Comparison of ENCODE assay signal across 23 mouse cellular contexts in genomic region chr15:15582300-15582880, GRCm38 (mm10).
DNase-seq lines count a peak whose midpoint lies in the region; ATAC-seq and TF ChIP-seq lines count a peak whose summit lies in the region.
"Had no signal": no experiment of that assay in that cellular context is flagged by ENCODE, and none has a peak within 500 bp of the region (broad histone marks: within the 10 kb centered on the region; RNA-seq: fewer than 3 reads in every experiment).

No protein-coding gene starts in this region.

- TF ChIP-seq EP300 in MEL (IDR thresholded peaks at IDR 0.05; ENCODE audit: low read depth in 1 of 2, low read length in 2 of 2), result peak; percentile 70 to 95

- TF ChIP-seq RAD21 in MEL (IDR thresholded peaks at IDR 0.05; ENCODE audit: low read depth, low read length), result no peak

- no peak overlapping the region for H3K27ac ChIP-seq in MEL (ENCODE audit: control insufficient read depth, low read depth, low read length)

- no peak overlapping the region for H3K4me3 ChIP-seq in G1E (ENCODE audit: low read depth, low read length)
- H3K4me3 ChIP-seq in MEL (ENCODE audit: control insufficient read depth in 1 of 2, insufficient read depth in 1 of 2, low read depth in 2 of 2, low read length in 2 of 2), result no peak overlapping the region

- DNase-seq in G1E (ENCODE audit: low spot score) (peak; percentile 4), MEL (ENCODE audit: low read depth, low spot score) (peak; percentile 85), MEL-GATA-1-ER (ENCODE audit: extremely low read depth, low read depth) (peak; percentile 64)
- DNase-seq in heart, postnatal 4 days, result no peak
- no peak for DNase-seq in layer of hippocampus, adult 11-12 months (ENCODE audit: low spot score)
- DNase-seq in kidney, postnatal 4 days, result no peak
- DNase-seq: adrenal gland, adult 2 months; adrenal gland, adult 8-10 months; adrenal gland, postnatal 10 days; adrenal gland, postnatal 14 days; adrenal gland, postnatal 25 days; adrenal gland, postnatal 36 days; B cell, adult 2 months; cerebellum, adult 11 months; cerebellum, adult 11-12 months; cerebellum, adult 18-20 months; cerebellum, adult 2 months; cerebellum, adult 8-10 months; cerebellum, adult 9-10 months had no signal

- no peak overlapping the region for H3K9ac ChIP-seq in MEL (ENCODE audit: control insufficient read depth, low read depth, low read length, poor library complexity, severe bottlenecking)

- peak; percentile 87 for ATAC-seq in G1E (ENCODE audit: extremely low read depth, insufficient number of reproducible peaks, low FRiP score, poor library complexity, severe bottlenecking)
- ATAC-seq: activated CD4-positive, CD25-positive, alpha-beta regulatory T cell, adult 4 months; CD4-positive, CD25-positive, alpha-beta regulatory T cell, adult 4 months; Patski had no signal

- H3K36me3 ChIP-seq in G1E (replicated peaks) (no peaks in the 10 kb centered on the region), MEL (ENCODE audit: control insufficient read depth in 1 of 2, insufficient read depth in 2 of 2, low read length in 2 of 2) (peaks cover 0 to 10% of the 10 kb centered on the region in 2 experiments; a peak in 2 of 4 replicates)

- no peak for TF ChIP-seq CTCF in G1E (IDR thresholded peaks at IDR 0.05; ENCODE audit: low read depth, low read length)
- TF ChIP-seq CTCF in MEL (IDR thresholded peaks at IDR 0.05 in 2 of 3, conservative IDR thresholded peaks at IDR 0.05 in 1 of 3; ENCODE audit: control insufficient read depth in 1 of 3, insufficient read depth in 1 of 3, low read depth in 2 of 3, low read length in 3 of 3, poor library complexity in 1 of 3, severe bottlenecking in 1 of 3), result no peak

- H3K27me3 ChIP-seq in G1E (ENCODE audit: insufficient read depth, low read length) (no peaks in the 10 kb centered on the region), MEL (ENCODE audit: control insufficient read depth in 1 of 2, insufficient read depth in 2 of 2, low read length in 2 of 2) (no peaks in the 10 kb centered on the region)
- H3K27me3 ChIP-seq: CH12.LX, Patski had no signal

- H3K79me2 ChIP-seq in MEL (ENCODE audit: control insufficient read depth, insufficient read depth, low read length, poor library complexity), result no peaks in the 10 kb centered on the region

- TF ChIP-seq POLR2A in MEL (IDR thresholded peaks at IDR 0.05; ENCODE audit: control insufficient read depth in 1 of 2, insufficient read depth in 1 of 2, low read depth in 1 of 2, low read length in 2 of 2, poor library complexity in 1 of 2), result no peak

- H3K4me1 ChIP-seq in G1E (ENCODE audit: insufficient read depth, low read depth, low read length) (peaks cover 13% of the 10 kb centered on the region), MEL (ENCODE audit: control insufficient read depth in 1 of 2, insufficient read depth in 2 of 2, low read length in 2 of 2) (peaks cover 7 to 8% of the 10 kb centered on the region in 2 experiments)

- H3K9me3 ChIP-seq in G1E (replicated peaks), result no peaks in the 10 kb centered on the region
- H3K9me3 ChIP-seq in MEL (replicated peaks; ENCODE audit: insufficient read depth, low read length), result no peaks in the 10 kb centered on the region

TF ChIP-seq in MEL, 35 proteins besides CTCF, POLR2A, EP300 and RAD21:
- TF ChIP-seq MEF2A (IDR thresholded peaks at IDR 0.05; ENCODE audit: extremely low read depth, insufficient replicate concordance, low read depth, low read length, poor library complexity, severe bottlenecking), result no peak
- TF ChIP-seq MYC (IDR thresholded peaks at IDR 0.05; ENCODE audit: low read depth, low read length), result 0 out of 2 replicates have a peak, but pooled peaks have one; percentile 55
- TF ChIP-seq SIN3A (IDR thresholded peaks at IDR 0.05; ENCODE audit: low read length), result no peak
- no peak for TF ChIP-seq BHLHE40 (IDR thresholded peaks at IDR 0.05; ENCODE audit: borderline replicate concordance, low read depth, low read length)
- no peak for TF ChIP-seq NELFE (IDR thresholded peaks at IDR 0.05; ENCODE audit: low read depth, low read length)
- peak; percentile 90 for TF ChIP-seq GATA1 (IDR thresholded peaks at IDR 0.05; ENCODE audit: low read depth, low read length)
- TF ChIP-seq TBP (IDR thresholded peaks at IDR 0.05; ENCODE audit: low read depth, low read length), result no peak
- peak; percentile 61 for TF ChIP-seq TAL1 (IDR thresholded peaks at IDR 0.05; ENCODE audit: low read length)
- TF ChIP-seq RCOR1 (IDR thresholded peaks at IDR 0.05; ENCODE audit: low read depth, low read length), result peak; percentile 84
- no peak for TF ChIP-seq NRF1 (IDR thresholded peaks at IDR 0.05; ENCODE audit: insufficient read depth, low read depth, low read length, poor library complexity, severe bottlenecking)
- no peak for TF ChIP-seq POLR2AphosphoS5 (IDR thresholded peaks at IDR 0.05; ENCODE audit: borderline replicate concordance, low read depth, low read length)
- TF ChIP-seq CHD2 (IDR thresholded peaks at IDR 0.05; ENCODE audit: low read length), result peak; percentile 23; the same call in 1 of the 2 replicates
- TF ChIP-seq GABPA (IDR thresholded peaks at IDR 0.05; ENCODE audit: low read depth, low read length), result no peak
- no peak for TF ChIP-seq UBTF (IDR thresholded peaks at IDR 0.05; ENCODE audit: borderline replicate concordance, insufficient read depth, low read depth, low read length)
- no peak for TF ChIP-seq CHD1 (IDR thresholded peaks at IDR 0.05; ENCODE audit: low read depth, low read length)
- TF ChIP-seq MAZ (IDR thresholded peaks at IDR 0.05; ENCODE audit: low read depth, low read length), result peak; percentile 64; the same call in 1 of the 2 replicates
- no peak for TF ChIP-seq MXI1 (IDR thresholded peaks at IDR 0.05; ENCODE audit: low read depth, low read length)
- TF ChIP-seq ZMIZ1 (IDR thresholded peaks at IDR 0.05; ENCODE audit: low read depth, low read length), result no peak
- no peak for TF ChIP-seq POLR2AphosphoS2 (IDR thresholded peaks at IDR 0.05; ENCODE audit: low read length)
- TF ChIP-seq MAX (IDR thresholded peaks at IDR 0.05; ENCODE audit: low read length), result no peak
- TF ChIP-seq USF2 (IDR thresholded peaks at IDR 0.05; ENCODE audit: borderline replicate concordance in 1 of 2, insufficient read depth in 1 of 2, low read depth in 1 of 2, low read length in 2 of 2), result no peak
- TF ChIP-seq E2F4 (IDR thresholded peaks at IDR 0.05; ENCODE audit: borderline replicate concordance, low read depth, low read length), result no peak
- TF ChIP-seq KAT2A (conservative IDR thresholded peaks at IDR 0.05; ENCODE audit: low read depth, low read length), result no peak
- peak; percentile 25; the same call in 1 of the 2 replicates for TF ChIP-seq MYB (IDR thresholded peaks at IDR 0.05; ENCODE audit: low read depth, low read length)
- no peak for TF ChIP-seq USF1 (IDR thresholded peaks at IDR 0.05; ENCODE audit: low read depth, low read length)
- TF ChIP-seq TCF12 (IDR thresholded peaks at IDR 0.05; ENCODE audit: low read depth, low read length), result peak; percentile 78
- TF ChIP-seq MAFK (IDR thresholded peaks at IDR 0.05; ENCODE audit: borderline replicate concordance, low read depth, low read length), result 0 out of 2 replicates have a peak, but pooled peaks have one; percentile 26
- no peak for TF ChIP-seq HCFC1 (IDR thresholded peaks at IDR 0.05; ENCODE audit: low read depth, low read length)
- TF ChIP-seq ZC3H11A (IDR thresholded peaks at IDR 0.05; ENCODE audit: low read depth, low read length), result 0 out of 2 replicates have a peak, but pooled peaks have one; percentile 0
- 0 out of 2 replicates have a peak, but pooled peaks have one; percentile 22 for TF ChIP-seq ETS1 (IDR thresholded peaks at IDR 0.05; ENCODE audit: low read depth, low read length)
- TF ChIP-seq JUND (IDR thresholded peaks at IDR 0.05; ENCODE audit: low read depth, low read length), result no peak
- no peak for TF ChIP-seq ELF1 (IDR thresholded peaks at IDR 0.05; ENCODE audit: low read depth, low read length)
- no peak for TF ChIP-seq ZNF384 (IDR thresholded peaks at IDR 0.05; ENCODE audit: low read depth, low read length)
- TF ChIP-seq SMC3 (IDR thresholded peaks at IDR 0.05; ENCODE audit: low read depth, low read length), result no peak; the same call in 1 of the 2 replicates
- TF ChIP-seq ZKSCAN1 (IDR thresholded peaks at IDR 0.05; ENCODE audit: low read depth, low read length), result 0 out of 2 replicates have a peak, but pooled peaks have one; percentile 11

Comparison
In these comparisons a context has a peak if more than half of its experiments do, and no peak if none do; other contexts are left out.
1. DNase-seq: peak in G1E (single experiment), MEL (single experiment) and MEL-GATA-1-ER (single experiment); none in heart, postnatal 4 days (single experiment), layer of hippocampus, adult 11-12 months (single experiment) and kidney, postnatal 4 days (0 of 2).